Mouse (Mus musculus) gastrocnemius, adult 2 months (tissue): ENCODE measurements around the gene Fam219a. TPM values are rescaled to one million over a fixed set of nuclear protein-coding genes. Genes with fewer than 3 reads are reported as not detected.

Experiments
- DNase-seq: peaks from one replicate; pipeline ENCODE4 v3.0.0; 2022
- H3K27ac ChIP-seq: fragments of 200-600 bp; 2 replicates; pipeline ENCODE4 v1.8.1; 2022; ENCODE audit warnings: mild to moderate bottlenecking
- H3K4me3 ChIP-seq: fragments of 200-600 bp; 2 replicates; pipeline ENCODE4 v1.8.1; 2022; ENCODE audit warnings: mild to moderate bottlenecking, moderate library complexity
- CTCF ChIP-seq: fragments of 200-600 bp; IDR thresholded peaks from 2 replicates; pipeline ENCODE4 v1.8.1; 2022; ENCODE audit warnings: antibody characterized with exemption, mild to moderate bottlenecking, moderate library complexity
- intact Hi-C: fragments of 180-260 bp; cut with DNase I; formaldehyde crosslinking; loops from one replicate; pipeline ENCODE4 v1.15.1; 2025
- total RNA-seq, 2 experiments: library from RNA; stranded (reverse); gene quantifications; 2 replicates each; pipeline ENCODE4 v1.2.3; 2021

Gene Fam219a
- total RNA-seq, 2 experiments from 2014 or later: 18.0 to 24.3 TPM

- TF ChIP-seq CTCF: no peak
- peak overlapping the region; percentile 41; the same call in 1 of the 2 replicates for H3K27ac ChIP-seq
- no peak for DNase-seq
- intact Hi-C loops: no loop called here
- no peak overlapping the region for H3K4me3 ChIP-seq
These were observed 6.6 kb upstream of the Fam219a start for GRCm38 (mm10) chr4:41575914-41576313.

DNA sequence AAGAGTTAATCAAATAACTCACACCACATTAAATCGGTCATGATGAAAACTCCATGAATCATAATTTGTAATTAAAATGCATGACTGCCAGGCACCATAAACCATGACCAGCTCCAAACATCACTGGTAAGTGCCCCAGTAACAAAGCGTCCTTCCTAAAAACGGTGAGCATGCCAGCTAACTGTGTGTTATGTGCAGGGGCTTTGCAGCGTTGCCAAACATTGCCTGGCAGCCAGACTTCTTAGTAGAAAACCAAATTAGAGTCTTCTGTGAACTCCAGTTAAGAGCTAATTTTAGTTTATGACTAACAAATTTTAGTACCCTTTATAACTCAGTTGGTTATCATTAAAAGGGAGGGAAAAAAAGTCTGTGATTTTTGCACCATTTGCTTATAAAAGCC lies 4.2 kb upstream of the Fam219a start:
- Histone ChIP-seq H3K27ac (no peak overlapping the region), H3K4me3 (no peak overlapping the region)
- DNase-seq: no peak
- no peak for TF ChIP-seq CTCF
- intact Hi-C loops: loop anchor here (5.0 kb wide), 1 partner anchor 39 kb away; no protein-coding TSS in a partner anchor

- Histone ChIP-seq H3K27ac (no peak overlapping the region), H3K4me3 (no peak overlapping the region)
- no peak for DNase-seq
- peak; percentile 37 for TF ChIP-seq CTCF
- intact Hi-C loops: loop anchor here (5.0 kb wide), 1 partner anchor 41 kb away; no protein-coding TSS in a partner anchor
These were observed 2.2 kb upstream of the Fam219a start for GRCm38 (mm10) chr4:41571490-41571889.

DNA sequence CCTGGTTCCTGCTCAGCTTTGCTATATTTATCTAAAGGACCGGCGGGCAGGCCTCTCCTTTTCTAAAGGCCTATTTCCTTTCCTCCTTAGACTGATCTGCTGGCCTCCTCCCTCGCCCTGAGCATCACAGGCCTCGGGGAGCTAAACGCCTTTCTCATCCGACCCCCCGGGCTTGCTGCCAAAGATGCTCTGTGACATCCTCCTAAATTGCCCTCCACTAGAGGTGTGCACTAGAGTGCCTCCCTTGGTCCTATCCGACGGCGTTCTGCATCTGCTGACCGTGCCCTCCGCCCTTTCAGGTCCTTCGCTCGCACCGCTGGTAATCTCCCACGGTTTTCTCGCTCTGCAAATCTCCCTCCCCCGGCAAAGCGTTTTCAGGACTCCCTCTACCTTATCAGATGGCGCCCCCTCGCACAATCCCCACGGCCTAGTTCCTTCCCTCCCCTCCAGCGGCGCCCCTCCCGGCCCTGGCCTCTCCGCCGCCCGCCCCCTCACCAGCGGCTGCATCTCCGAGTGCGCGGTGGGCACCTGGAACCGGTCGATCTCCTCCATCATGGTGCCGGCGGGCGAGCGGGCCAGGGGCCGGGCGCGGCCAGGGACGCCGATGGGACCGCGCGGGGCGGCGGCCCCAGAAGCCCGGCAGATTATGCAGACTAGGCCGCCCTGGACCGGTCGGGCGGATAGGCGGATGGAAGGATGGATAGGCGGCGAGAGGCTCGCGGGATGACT lies 492 bp downstream of the Fam219a start:
- Histone ChIP-seq H3K27ac (peak overlapping the region; percentile 94), H3K4me3 (peak overlapping the region; percentile 97)
- no peak for TF ChIP-seq CTCF
- intact Hi-C loops: no loop called here
- peak; percentile 61 for DNase-seq

DNA sequence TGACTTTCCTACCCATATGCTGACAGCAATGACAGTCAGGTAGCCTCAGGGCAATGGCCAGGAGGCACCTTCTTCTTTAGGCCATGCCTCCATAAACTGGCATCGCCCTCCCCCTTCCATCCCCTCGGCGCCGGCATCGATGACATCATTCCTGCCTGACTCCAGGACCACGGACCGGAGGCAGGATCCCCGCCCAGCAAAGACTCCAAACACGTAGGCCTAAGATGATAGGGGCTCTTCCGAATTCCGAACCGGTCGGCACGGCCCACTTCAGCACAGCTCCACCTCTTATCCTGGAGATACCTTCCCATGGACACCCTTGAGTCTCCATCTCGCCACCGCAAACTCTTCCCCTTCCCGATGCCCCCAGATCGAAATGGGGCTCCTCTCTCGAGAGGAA lies 1.1 kb downstream of the Fam219a start:
- peak; percentile 56 for DNase-seq
- Histone ChIP-seq H3K4me3 (peak overlapping the region; percentile 97), H3K27ac (peak overlapping the region; percentile 94)
- no peak for TF ChIP-seq CTCF
- intact Hi-C loops: no loop called here

- intact Hi-C loops: no loop called here
- Histone ChIP-seq H3K4me3 (no peak overlapping the region), H3K27ac (peak overlapping the region; percentile 36)
- no peak for TF ChIP-seq CTCF
- no peak for DNase-seq
These were observed 3.2 kb downstream of the Fam219a start for GRCm38 (mm10) chr4:41566123-41566522.

GRCm38 (mm10) chr4:41563297-41563696 lies 6.0 kb downstream of the Fam219a start:
- no peak for DNase-seq
- no peak for TF ChIP-seq CTCF
- Histone ChIP-seq H3K27ac (peak overlapping the region; percentile 16), H3K4me3 (no peak overlapping the region)
- intact Hi-C loops: no loop called here

DNA sequence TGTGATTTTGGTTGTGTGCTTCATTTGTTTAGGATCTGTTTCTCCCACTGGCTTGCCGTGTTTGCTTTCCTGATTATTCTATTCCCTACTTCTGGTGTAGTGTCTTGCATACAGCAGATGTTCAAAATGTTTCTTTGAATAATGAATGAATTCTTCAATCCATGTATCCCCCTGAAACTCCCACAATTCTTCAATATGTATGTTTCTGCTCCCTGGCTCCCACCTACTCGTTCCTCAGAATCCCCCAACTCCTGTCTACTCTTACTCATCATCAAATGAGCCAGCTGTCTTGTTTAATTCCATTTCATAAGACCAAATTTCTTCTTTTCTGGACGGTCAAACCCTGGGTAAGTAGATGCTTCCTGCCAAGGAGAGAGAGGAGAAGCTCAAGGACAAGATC lies 12.2 kb downstream of the Fam219a start:
- Histone ChIP-seq H3K4me3 (peak overlapping the region; percentile 44; the same call in 1 of the 2 replicates), H3K27ac (peak overlapping the region; percentile 92)
- no peak for DNase-seq
- TF ChIP-seq CTCF: no peak
- intact Hi-C loops: no loop called here

GRCm38 (mm10) chr4:41556311-41556953 lies 12.9 kb downstream of the Fam219a start:
- no peak for TF ChIP-seq CTCF
- peak; percentile 71 for DNase-seq
- intact Hi-C loops: no loop called here
- peak overlapping the region; percentile 92 for H3K27ac ChIP-seq
- peak overlapping the region; percentile 44 for H3K4me3 ChIP-seq

- intact Hi-C loops: no loop called here
- TF ChIP-seq CTCF: 0 out of 2 replicates have a peak, but pooled peaks have one; percentile 7
- peak overlapping the region; percentile 92 for H3K27ac ChIP-seq
These were observed 14.2 kb downstream of the Fam219a start for GRCm38 (mm10) chr4:41554994-41555663.

DNA sequence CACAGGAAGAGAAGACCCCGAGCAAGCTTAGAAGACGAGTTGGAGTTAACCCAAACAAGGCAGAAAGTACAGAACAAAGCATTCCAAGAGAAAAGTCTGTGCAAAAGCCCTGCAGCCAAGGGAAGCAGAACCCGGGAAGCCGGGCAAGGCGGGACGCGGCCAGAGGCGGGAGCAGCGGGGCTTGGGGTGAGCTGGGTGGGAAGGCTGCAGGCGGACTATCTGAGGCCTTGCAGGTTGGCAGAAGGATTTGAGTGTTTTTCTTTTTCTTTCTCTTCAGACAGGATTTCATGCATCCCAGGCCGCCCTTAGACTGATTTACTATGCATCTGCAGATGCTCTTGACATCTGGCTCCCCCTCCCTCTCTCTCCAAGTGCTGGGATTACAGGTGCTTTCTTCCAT lies 16.2 kb downstream of the Fam219a start:
- no peak for DNase-seq
- H3K4me3 ChIP-seq: no peak overlapping the region
- intact Hi-C loops: loop anchor here (2.0 kb wide), 2 partner anchors 100 to 156 kb away; no protein-coding TSS in a partner anchor
- no peak for TF ChIP-seq CTCF
- peak overlapping the region; percentile 92; the same call in 1 of the 2 replicates for H3K27ac ChIP-seq

More at GRCm38 (mm10) chr4:41554994-41555663, 14.2 kb downstream of the Fam219a start:
- peak overlapping the region; percentile 32 for H3K4me3 ChIP-seq
- DNase-seq: peak; percentile 82

GRCm38 (mm10) chr4:41552529-41552928 lies 16.8 kb downstream of the Fam219a start:
- peak; percentile 81 for DNase-seq
- no peak overlapping the region for H3K27ac ChIP-seq
- peak; percentile 89 for TF ChIP-seq CTCF
- no peak overlapping the region for H3K4me3 ChIP-seq
- intact Hi-C loops: loop anchor here (1.0 to 2.0 kb wide), 3 partner anchors 62 to 156 kb away; no protein-coding TSS in a partner anchor
